Mouse (Mus musculus): ENCODE results near the gene Gm11020.

Gm11020 gene

GRCm38 (mm10) chr8:104341678-104342077 is 20.3 kb downstream of the Gm11020 start:
- no peak for DNase-seq (ENCODE audit: low read depth, low spot score)

- DNase-seq (ENCODE audit: low read depth, low spot score): no peak
These were observed 21.1 kb downstream of the Gm11020 start for GRCm38 (mm10) chr8:104342426-104342825.

- peak; percentile 83 for DNase-seq (ENCODE audit: low read depth, low spot score)
These were observed 22.6 kb downstream of the Gm11020 start for GRCm38 (mm10) chr8:104343957-104344356.

GRCm38 (mm10) chr8:104344622-104345021 is 23.3 kb downstream of the Gm11020 start:
- no peak for DNase-seq (ENCODE audit: low read depth, low spot score)

GRCm38 (mm10) chr8:104346706-104347105 is 25.3 kb downstream of the Gm11020 start:
- DNase-seq (ENCODE audit: low read depth, low spot score): no peak

GRCm38 (mm10) chr8:104348971-104349370 is 27.6 kb downstream of the Gm11020 start:
- no peak for DNase-seq (ENCODE audit: low read depth, low spot score)

- DNase-seq (ENCODE audit: low read depth, low spot score): no peak
These were observed 28.7 kb downstream of the Gm11020 start for GRCm38 (mm10) chr8:104350047-104350446.

- no peak for DNase-seq (ENCODE audit: low read depth, low spot score)
These were observed 31.8 kb downstream of the Gm11020 start for GRCm38 (mm10) chr8:104353186-104353585.

GRCm38 (mm10) chr8:104354504-104354903 is 33.1 kb downstream of the Gm11020 start:
- no peak for DNase-seq (ENCODE audit: low read depth, low spot score)

- no peak for DNase-seq (ENCODE audit: low read depth, low spot score)
These were observed 37.3 kb downstream of the Gm11020 start for GRCm38 (mm10) chr8:104358637-104359036.

GRCm38 (mm10) chr8:104359778-104360456 is 38.5 kb downstream of the Gm11020 start:
- no peak for DNase-seq (ENCODE audit: low read depth, low spot score)

GRCm38 (mm10) chr8:104365695-104366094 is 44.3 kb downstream of the Gm11020 start:
- no peak for DNase-seq (ENCODE audit: low read depth, low spot score)

GRCm38 (mm10) chr8:104367398-104367797 is 46.0 kb downstream of the Gm11020 start:
- no peak for DNase-seq (ENCODE audit: low read depth, low spot score)

- no peak for DNase-seq (ENCODE audit: low read depth, low spot score)
These were observed 48.2 kb downstream of the Gm11020 start for GRCm38 (mm10) chr8:104369591-104369990.

GRCm38 (mm10) chr8:104370071-104370470 is 48.7 kb downstream of the Gm11020 start:
- peak; percentile 54 for DNase-seq (ENCODE audit: low read depth, low spot score)

- no peak for DNase-seq (ENCODE audit: low read depth, low spot score)
These were observed 49.8 kb downstream of the Gm11020 start for GRCm38 (mm10) chr8:104371121-104371520.
